Mouse (Mus musculus) CH12.LX (cell line): ENCODE measurements around the gene Pbxip1.

Experiments used
- CTCF ChIP-seq, 2 experiments: IDR thresholded peaks in 1 of 2; conservative IDR thresholded peaks in 1 of 2; 2 replicates each; pipeline ENCODE4 v1.5.1; 2011 to 2012; ENCODE audit warnings: low read depth in 2 of 2, low read length in 2 of 2, improper control_type of control experiment in 1 of 2, inconsistent platforms in 1 of 2, mild to moderate bottlenecking in 1 of 2, moderate library complexity in 1 of 2
- GABPA ChIP-seq: IDR thresholded peaks from 2 replicates; pipeline ENCODE4 v1.6.1; 2012; ENCODE audit warnings: low read depth, low read length, improper control_type of control experiment, inconsistent platforms; ENCODE audit not compliant: insufficient replicate concordance
- POLR2A ChIP-seq: IDR thresholded peaks from 2 replicates; pipeline ENCODE4 v1.6.1; 2011; ENCODE audit warnings: low read depth, mild to moderate bottlenecking, improper control_type of control experiment, low read length
- TBP ChIP-seq: conservative IDR thresholded peaks from 2 replicates; pipeline ENCODE4 v1.6.1; 2011; ENCODE audit warnings: low read depth, low read length, improper control_type of control experiment

GRCm38 (mm10) chr3:89410864-89411263, 25.6 kb upstream of the Pbxip1 start:
- no peak for TF ChIP-seq TBP
- no peak for TF ChIP-seq CTCF (conservative IDR thresholded peaks at IDR 0.05 in 1 of 2, IDR thresholded peaks at IDR 0.05 in 1 of 2; ENCODE audit: low read depth in 2 of 2, low read length in 2 of 2)
- TF ChIP-seq GABPA = no peak
- no peak for TF ChIP-seq POLR2A
